Mouse (Mus musculus) MEL (cell line): ENCODE measurements around the gene Gm28269. TPM values are rescaled to one million over a fixed set of nuclear protein-coding genes. Genes with fewer than 3 reads are reported as not detected.

Experiments
- DNase-seq: peaks from one replicate; pipeline ENCODE4 v3.0.0; 2011; ENCODE audit warnings: low read depth, low spot score
- H3K27ac ChIP-seq: 2 replicates; pipeline ENCODE4 v1.5.1; 2012; ENCODE audit warnings: low read depth, mild to moderate bottlenecking, control low read depth, low read length, moderate library complexity; ENCODE audit not compliant: control insufficient read depth
- H3K27me3 ChIP-seq, 2 experiments: fragments of 150-350 bp in 1 of 2; sonication (generic) in 1 of 2; 2 replicates each; pipeline ENCODE4 v1.6.1; 2012; ENCODE audit warnings: low read length in 2 of 2, mild to moderate bottlenecking in 2 of 2, improper control_type of control experiment in 1 of 2, moderate library complexity in 1 of 2; ENCODE audit not compliant: insufficient read depth in 2 of 2, control insufficient read depth in 1 of 2
- H3K36me3 ChIP-seq, 2 experiments: 2 replicates each; pipeline ENCODE4 v1.6.1; 2012 to 2014; ENCODE audit warnings: low read length in 2 of 2, improper control_type of control experiment in 1 of 2, inconsistent platforms in 1 of 2, mild to moderate bottlenecking in 1 of 2; ENCODE audit not compliant: insufficient read depth in 2 of 2, control insufficient read depth in 1 of 2
- H3K4me1 ChIP-seq, 2 experiments: fragments of 150-350 bp in 1 of 2; sonication (generic) in 1 of 2; 2 replicates each; pipeline ENCODE4 v1.6.1; 2012; ENCODE audit warnings: low read length in 2 of 2, improper control_type of control experiment in 1 of 2, mild to moderate bottlenecking in 1 of 2; ENCODE audit not compliant: insufficient read depth in 2 of 2, control insufficient read depth in 1 of 2
- H3K4me3 ChIP-seq, 2 experiments: fragments of 150-350 bp in 1 of 2; sonication (generic) in 1 of 2; 2 replicates each; pipeline ENCODE4 v1.5.1; 2012; ENCODE audit warnings: low read depth in 2 of 2, low read length in 2 of 2, mild to moderate bottlenecking in 2 of 2, moderate library complexity in 2 of 2, control low read depth in 1 of 2, improper control_type of control experiment in 1 of 2; ENCODE audit not compliant: control insufficient read depth in 1 of 2, insufficient read depth in 1 of 2
- H3K79me2 ChIP-seq: 2 replicates; pipeline ENCODE4 v1.6.1; 2012; ENCODE audit warnings: mild to moderate bottlenecking, low read length, moderate library complexity; ENCODE audit not compliant: control insufficient read depth, poor library complexity, insufficient read depth
- H3K9ac ChIP-seq: 2 replicates; pipeline ENCODE4 v1.6.1; 2012; ENCODE audit warnings: low read depth, mild to moderate bottlenecking, control low read depth, low read length, moderate library complexity; ENCODE audit not compliant: control insufficient read depth, poor library complexity, severe bottlenecking
- H3K9me3 ChIP-seq: fragments of 150-350 bp; sonication (generic); replicated peaks from 2 replicates; pipeline ENCODE4 v1.6.1; 2012; ENCODE audit warnings: mild to moderate bottlenecking, low read length, improper control_type of control experiment, moderate library complexity; ENCODE audit not compliant: insufficient read depth
- BHLHE40 ChIP-seq: IDR thresholded peaks from 2 replicates; pipeline ENCODE4 v1.6.1; 2012; ENCODE audit warnings: low read depth, mild to moderate bottlenecking, inconsistent platforms, low read length, improper control_type of control experiment, borderline replicate concordance
- CHD1 ChIP-seq: IDR thresholded peaks from 2 replicates; pipeline ENCODE4 v1.6.1; 2012; ENCODE audit warnings: low read depth, mild to moderate bottlenecking, inconsistent platforms, low read length, improper control_type of control experiment
- CHD2 ChIP-seq: IDR thresholded peaks from 2 replicates; pipeline ENCODE4 v1.6.1; 2011; ENCODE audit warnings: low read length, improper control_type of control experiment
- CTCF ChIP-seq, 3 experiments: IDR thresholded peaks in 2 of 3; conservative IDR thresholded peaks in 1 of 3; 2 replicates each; pipeline ENCODE4 v1.5.1; 2011 to 2012; ENCODE audit warnings: low read length in 3 of 3, low read depth in 2 of 3, mild to moderate bottlenecking in 2 of 3, improper control_type of control experiment in 1 of 3, inconsistent platforms in 1 of 3, mixed read lengths in 1 of 3, moderate library complexity in 1 of 3; ENCODE audit not compliant: control insufficient read depth in 1 of 3, insufficient read depth in 1 of 3, poor library complexity in 1 of 3, severe bottlenecking in 1 of 3
- E2F4 ChIP-seq: IDR thresholded peaks from 2 replicates; pipeline ENCODE4 v1.6.1; 2011; ENCODE audit warnings: low read depth, low read length, improper control_type of control experiment, borderline replicate concordance
- EP300 ChIP-seq, 2 experiments: IDR thresholded peaks; 2 replicates each; pipeline ENCODE4 v1.6.1; 2011; ENCODE audit warnings: improper control_type of control experiment in 2 of 2, low read length in 2 of 2, low read depth in 1 of 2, mild to moderate bottlenecking in 1 of 2
- ETS1 ChIP-seq: IDR thresholded peaks from 2 replicates; pipeline ENCODE4 v1.6.1; 2012; ENCODE audit warnings: low read depth, mild to moderate bottlenecking, inconsistent platforms, low read length, improper control_type of control experiment, moderate library complexity
- GABPA ChIP-seq: IDR thresholded peaks from 2 replicates; pipeline ENCODE4 v1.6.1; 2012; ENCODE audit warnings: low read depth, mild to moderate bottlenecking, inconsistent platforms, low read length, improper control_type of control experiment, moderate library complexity
- GATA1 ChIP-seq: IDR thresholded peaks from 2 replicates; pipeline ENCODE4 v1.6.1; 2011; ENCODE audit warnings: low read depth, low read length, improper control_type of control experiment
- HCFC1 ChIP-seq: IDR thresholded peaks from 2 replicates; pipeline ENCODE4 v1.6.1; 2012; ENCODE audit warnings: low read depth, mild to moderate bottlenecking, inconsistent platforms, low read length, improper control_type of control experiment, moderate library complexity
- JUND ChIP-seq: IDR thresholded peaks from 2 replicates; pipeline ENCODE4 v1.6.1; 2011; ENCODE audit warnings: low read depth, mild to moderate bottlenecking, improper control_type of control experiment, low read length
- KAT2A ChIP-seq: conservative IDR thresholded peaks from 2 replicates; pipeline ENCODE4 v1.6.1; 2012; ENCODE audit warnings: low read depth, low read length, improper control_type of control experiment, inconsistent platforms
- MAX ChIP-seq: IDR thresholded peaks from 2 replicates; pipeline ENCODE4 v1.6.1; 2011; ENCODE audit warnings: low read length, improper control_type of control experiment
- MAZ ChIP-seq: IDR thresholded peaks from 2 replicates; pipeline ENCODE4 v1.6.1; 2012; ENCODE audit warnings: low read depth, mild to moderate bottlenecking, inconsistent platforms, low read length, improper control_type of control experiment
- MXI1 ChIP-seq: IDR thresholded peaks from 2 replicates; pipeline ENCODE4 v1.6.1; 2011; ENCODE audit warnings: mild to moderate bottlenecking, low read depth, low read length, improper control_type of control experiment
- MYB ChIP-seq: IDR thresholded peaks from 2 replicates; pipeline ENCODE4 v1.6.1; 2011; ENCODE audit warnings: mild to moderate bottlenecking, low read depth, low read length, improper control_type of control experiment
- MYC ChIP-seq: IDR thresholded peaks from 2 replicates; pipeline ENCODE4 v1.6.1; 2011; ENCODE audit warnings: low read depth, mild to moderate bottlenecking, low read length, improper control_type of control experiment, moderate library complexity
- NELFE ChIP-seq: IDR thresholded peaks from 2 replicates; pipeline ENCODE4 v1.6.1; 2011; ENCODE audit warnings: low read depth, low read length, improper control_type of control experiment
- NRF1 ChIP-seq: IDR thresholded peaks from 2 replicates; pipeline ENCODE4 v1.6.1; 2014; ENCODE audit warnings: low read depth, mild to moderate bottlenecking, inconsistent platforms, low read length, improper control_type of control experiment, moderate library complexity; ENCODE audit not compliant: poor library complexity, insufficient read depth, severe bottlenecking
- POLR2AphosphoS2 ChIP-seq: IDR thresholded peaks from 2 replicates; pipeline ENCODE4 v1.6.1; 2011; ENCODE audit warnings: low read length, improper control_type of control experiment
- POLR2AphosphoS5 ChIP-seq: IDR thresholded peaks from 2 replicates; pipeline ENCODE4 v1.6.1; 2012; ENCODE audit warnings: low read depth, borderline replicate concordance, mild to moderate bottlenecking, inconsistent platforms, low read length, moderate library complexity, mixed read lengths
- RAD21 ChIP-seq: IDR thresholded peaks from 2 replicates; pipeline ENCODE4 v1.6.1; 2011; ENCODE audit warnings: mild to moderate bottlenecking, low read depth, low read length, improper control_type of control experiment
- SIN3A ChIP-seq: IDR thresholded peaks from 2 replicates; pipeline ENCODE4 v1.6.1; 2012; ENCODE audit warnings: low read length, improper control_type of control experiment, inconsistent platforms
- SMC3 ChIP-seq: IDR thresholded peaks from 2 replicates; pipeline ENCODE4 v1.6.1; 2011; ENCODE audit warnings: low read depth, low read length, improper control_type of control experiment
- TAL1 ChIP-seq: IDR thresholded peaks from 2 replicates; pipeline ENCODE4 v1.6.1; 2012; ENCODE audit warnings: mild to moderate bottlenecking, inconsistent platforms, low read length, moderate library complexity, mixed read lengths
- TCF12 ChIP-seq: IDR thresholded peaks from 2 replicates; pipeline ENCODE4 v1.6.1; 2014; ENCODE audit warnings: low read depth, mild to moderate bottlenecking, inconsistent platforms, low read length, improper control_type of control experiment, moderate library complexity
- UBTF ChIP-seq: IDR thresholded peaks from 2 replicates; pipeline ENCODE4 v1.6.1; 2012; ENCODE audit warnings: low read depth, mild to moderate bottlenecking, inconsistent platforms, low read length, improper control_type of control experiment, moderate library complexity, borderline replicate concordance; ENCODE audit not compliant: insufficient read depth
- USF1 ChIP-seq: IDR thresholded peaks from 2 replicates; pipeline ENCODE4 v1.6.1; 2014; ENCODE audit warnings: low read depth, mild to moderate bottlenecking, inconsistent platforms, low read length, improper control_type of control experiment, moderate library complexity
- USF2 ChIP-seq, 2 experiments: IDR thresholded peaks; 2 replicates each; pipeline ENCODE4 v1.6.1; 2011 to 2012; ENCODE audit warnings: improper control_type of control experiment in 2 of 2, low read length in 2 of 2, borderline replicate concordance in 1 of 2, inconsistent platforms in 1 of 2, low read depth in 1 of 2, mild to moderate bottlenecking in 1 of 2; ENCODE audit not compliant: insufficient read depth in 1 of 2
- ZC3H11A ChIP-seq: IDR thresholded peaks from 2 replicates; pipeline ENCODE4 v1.6.1; 2012; ENCODE audit warnings: low read depth, mild to moderate bottlenecking, inconsistent platforms, low read length, improper control_type of control experiment
- ZKSCAN1 ChIP-seq: IDR thresholded peaks from 2 replicates; pipeline ENCODE4 v1.6.1; 2012; ENCODE audit warnings: low read depth, mild to moderate bottlenecking, inconsistent platforms, low read length, improper control_type of control experiment, moderate library complexity
- ZMIZ1 ChIP-seq: IDR thresholded peaks from 2 replicates; pipeline ENCODE4 v1.6.1; 2012; ENCODE audit warnings: low read depth, mild to moderate bottlenecking, inconsistent platforms, low read length, improper control_type of control experiment, moderate library complexity
- polyA plus RNA-seq, 2 experiments: library from polyadenylated mRNA; stranded (reverse) in 1 of 2; unstranded in 1 of 2; fragments of >175 nt in 1 of 2; fragments of >200 nt in 1 of 2; gene quantifications; 2 replicates each; pipeline versions ENCODE4 v1.2.1 to v1.2.4; 2012; ENCODE audit warnings: low replicate concordance in 2 of 2, low read depth in 1 of 2; ENCODE audit not compliant: insufficient read length in 2 of 2, insufficient read depth in 1 of 2, missing spikeins in 1 of 2
- total RNA-seq: library from RNA; depleted of rRNA; stranded (reverse); fragments of 300-350 nt; gene quantifications from 2 replicates; pipeline ENCODE4 v1.2.3, GENCODE M21; 2012

Gene Gm28269
- total and polyA plus RNA-seq, 3 experiments: not detected

GRCm38 (mm10) chrX:21695687-21696086 lies 49.2 kb downstream of the Gm28269 start:
- no peak for DNase-seq
- no peaks in the 10 kb centered on the region for H3K27me3 ChIP-seq
- no peaks in the 10 kb centered on the region for H3K4me1 ChIP-seq
- no peak overlapping the region for H3K27ac ChIP-seq
- H3K79me2 ChIP-seq: no peaks in the 10 kb centered on the region
- no peak overlapping the region for H3K4me3 ChIP-seq
- no peaks in the 10 kb centered on the region for H3K36me3 ChIP-seq
- no peak overlapping the region for H3K9ac ChIP-seq
- TF ChIP-seq SIN3A: no peak
- TF ChIP-seq ETS1: no peak
- TF ChIP-seq GABPA: no peak
- no peak for TF ChIP-seq POLR2AphosphoS5
- TF ChIP-seq EP300 (IDR thresholded peaks at IDR 0.05; ENCODE audit: low read depth in 1 of 2, low read length in 2 of 2): no peak
- TF ChIP-seq MAZ: no peak
- no peak for TF ChIP-seq MYB
- no peak for TF ChIP-seq CHD1
- TF ChIP-seq POLR2AphosphoS2: no peak
- TF ChIP-seq ZC3H11A: no peak
- TF ChIP-seq MAX: no peak
- TF ChIP-seq CHD2: no peak
- no peak for TF ChIP-seq RAD21
- TF ChIP-seq KAT2A: no peak
- TF ChIP-seq SMC3: no peak
- TF ChIP-seq GATA1: no peak
- TF ChIP-seq MXI1: no peak
- TF ChIP-seq ZKSCAN1: no peak
- no peak for TF ChIP-seq NRF1
- H3K9me3 ChIP-seq: no peaks in the 10 kb centered on the region

DNA sequence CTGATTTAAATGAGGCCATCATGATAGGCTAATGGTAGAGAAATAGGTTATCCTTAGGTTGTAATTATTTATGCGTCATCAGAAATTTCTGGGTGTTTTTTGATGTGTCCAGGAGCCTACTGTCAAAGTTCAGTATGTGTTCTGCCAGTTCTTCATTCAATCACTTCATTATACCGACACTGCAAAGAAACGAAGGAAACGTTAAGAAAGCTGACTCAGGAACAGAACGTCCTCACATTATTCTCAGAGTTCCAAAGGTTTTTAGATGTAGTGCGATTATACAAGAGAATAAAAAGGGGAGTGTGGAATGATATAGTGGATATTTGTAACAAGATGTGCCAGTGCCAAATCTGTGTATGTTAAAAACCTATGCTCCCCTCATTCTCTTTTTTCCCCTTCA lies 49.7 kb downstream of the Gm28269 start:
- Histone ChIP-seq H3K9ac (no peak overlapping the region), H3K4me3 (no peak overlapping the region), H3K9me3 (no peaks in the 10 kb centered on the region), H3K79me2 (no peaks in the 10 kb centered on the region), H3K36me3 (no peaks in the 10 kb centered on the region), H3K4me1 (no peaks in the 10 kb centered on the region), H3K27ac (no peak overlapping the region), H3K27me3 (no peaks in the 10 kb centered on the region)
- no peak for DNase-seq
- no peak for TF ChIP-seq BHLHE40
- no peak for TF ChIP-seq CTCF (IDR thresholded peaks at IDR 0.05 in 2 of 3, conservative IDR thresholded peaks at IDR 0.05 in 1 of 3; ENCODE audit: control insufficient read depth in 1 of 3, insufficient read depth in 1 of 3, low read depth in 2 of 3, low read length in 3 of 3, poor library complexity in 1 of 3, severe bottlenecking in 1 of 3)
- TF ChIP-seq HCFC1: no peak
- no peak for TF ChIP-seq EP300 (IDR thresholded peaks at IDR 0.05; ENCODE audit: low read depth in 1 of 2, low read length in 2 of 2)
- TF ChIP-seq E2F4: no peak
- TF ChIP-seq MYC: no peak
- TF ChIP-seq NELFE: no peak
- no peak for TF ChIP-seq UBTF
- TF ChIP-seq TCF12: no peak
- TF ChIP-seq GABPA: no peak
- no peak for TF ChIP-seq NRF1
- TF ChIP-seq TAL1: no peak
- no peak for TF ChIP-seq JUND
- TF ChIP-seq USF2 (IDR thresholded peaks at IDR 0.05; ENCODE audit: borderline replicate concordance in 1 of 2, insufficient read depth in 1 of 2, low read depth in 1 of 2, low read length in 2 of 2): no peak
- no peak for TF ChIP-seq POLR2AphosphoS2
- TF ChIP-seq USF1: no peak
- TF ChIP-seq ZMIZ1: no peak
- no peak for TF ChIP-seq POLR2AphosphoS5
- no peak for TF ChIP-seq GATA1
- TF ChIP-seq SIN3A: no peak
